Mouse (Mus musculus): ENCODE data around the gene Ly6g6f. TPM values are rescaled to one million over a fixed set of nuclear protein-coding genes. Genes with fewer than 3 reads are reported as not detected.

The Ly6g6f gene
- polyA plus RNA-seq, 1 experiment from 2014 or later = 0.68 TPM

DNA sequence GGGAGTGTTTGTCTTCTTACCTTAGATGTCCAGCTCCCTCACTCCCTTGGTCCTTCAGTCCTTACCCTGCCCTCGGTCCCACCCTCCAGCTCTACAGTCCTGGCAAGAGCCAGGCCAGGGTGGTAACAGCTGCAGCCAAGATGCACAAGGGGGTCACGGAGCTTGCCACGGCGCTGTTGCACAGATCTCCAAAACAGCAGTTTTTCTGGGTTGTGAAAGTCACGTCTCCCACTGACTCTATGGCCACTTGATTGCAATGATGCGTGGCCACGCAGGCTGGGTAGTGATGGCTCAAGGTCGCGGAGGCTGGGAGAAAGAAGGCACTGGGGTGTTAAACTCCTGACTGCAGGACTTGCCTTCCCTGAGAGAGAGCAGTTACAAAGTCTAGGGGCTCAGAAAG, 14.0 kb downstream of the Ly6g6f start:
- Histone ChIP-seq H3K9ac (no peak overlapping the region), H3K36me3 (no peaks in the 10 kb centered on the region), H3K27ac (replicated peaks) (no peak overlapping the region), H3K9me3 (no peaks in the 10 kb centered on the region), H3K27me3 (peaks cover 17% of the 10 kb centered on the region), H3K4me3 (no peak overlapping the region), H3K4me1 (replicated peaks) (0 out of 2 replicates have a peak, but pooled peaks cover 3% of the 10 kb centered on the region), H3K4me2 (no peak overlapping the region)
- no peak for ATAC-seq (ENCODE audit: low read depth)
- WGBS = 78% methylated on average over 9 of the region's 9 CpGs

DNA sequence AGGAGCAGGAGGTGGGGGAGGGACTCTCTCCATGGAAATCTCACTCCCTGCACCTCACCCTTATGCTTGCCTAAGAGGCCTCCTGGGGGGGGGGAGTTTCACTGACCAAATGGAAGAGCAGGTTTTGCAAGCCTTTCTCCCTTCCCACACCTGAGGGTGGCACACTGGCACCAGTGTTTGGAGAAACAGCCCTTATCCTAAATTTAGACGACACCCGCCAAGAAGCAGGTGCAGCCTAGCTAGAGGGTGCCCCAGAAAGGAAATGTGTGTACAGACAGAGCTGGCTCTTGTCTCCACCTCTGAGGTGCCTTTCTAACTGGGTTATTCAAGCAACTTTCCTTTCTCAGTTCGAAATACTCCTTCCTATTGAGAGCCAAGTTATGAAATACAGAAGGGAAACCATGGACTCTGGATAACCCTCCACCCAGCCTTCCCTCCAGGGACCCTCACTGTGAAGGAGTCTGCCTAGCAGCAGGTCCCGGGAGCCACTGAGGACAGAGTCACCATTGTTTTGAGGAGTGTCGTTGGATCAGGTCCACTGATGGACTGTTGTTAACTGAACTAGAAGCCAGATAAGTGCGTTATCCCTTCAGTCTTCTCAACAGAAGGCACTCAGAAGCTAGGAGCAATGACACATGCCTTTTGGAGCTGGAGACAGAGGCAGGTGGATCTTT, 14.7 kb downstream of the Ly6g6f start:
- no peak overlapping the region for H3K9ac ChIP-seq
- ATAC-seq (ENCODE audit: low read depth) = no peak
- H3K36me3 ChIP-seq = no peaks in the 10 kb centered on the region
- 67% methylated on average over 6 of the region's 6 CpGs for WGBS
- H3K27ac ChIP-seq (replicated peaks) = no peak overlapping the region
- no peaks in the 10 kb centered on the region for H3K9me3 ChIP-seq
- H3K27me3 ChIP-seq = peaks cover 24% of the 10 kb centered on the region
- H3K4me3 ChIP-seq = no peak overlapping the region
- 0 out of 2 replicates have a peak, but pooled peaks cover 4% of the 10 kb centered on the region for H3K4me1 ChIP-seq (replicated peaks)
- no peak overlapping the region for H3K4me2 ChIP-seq

DNA sequence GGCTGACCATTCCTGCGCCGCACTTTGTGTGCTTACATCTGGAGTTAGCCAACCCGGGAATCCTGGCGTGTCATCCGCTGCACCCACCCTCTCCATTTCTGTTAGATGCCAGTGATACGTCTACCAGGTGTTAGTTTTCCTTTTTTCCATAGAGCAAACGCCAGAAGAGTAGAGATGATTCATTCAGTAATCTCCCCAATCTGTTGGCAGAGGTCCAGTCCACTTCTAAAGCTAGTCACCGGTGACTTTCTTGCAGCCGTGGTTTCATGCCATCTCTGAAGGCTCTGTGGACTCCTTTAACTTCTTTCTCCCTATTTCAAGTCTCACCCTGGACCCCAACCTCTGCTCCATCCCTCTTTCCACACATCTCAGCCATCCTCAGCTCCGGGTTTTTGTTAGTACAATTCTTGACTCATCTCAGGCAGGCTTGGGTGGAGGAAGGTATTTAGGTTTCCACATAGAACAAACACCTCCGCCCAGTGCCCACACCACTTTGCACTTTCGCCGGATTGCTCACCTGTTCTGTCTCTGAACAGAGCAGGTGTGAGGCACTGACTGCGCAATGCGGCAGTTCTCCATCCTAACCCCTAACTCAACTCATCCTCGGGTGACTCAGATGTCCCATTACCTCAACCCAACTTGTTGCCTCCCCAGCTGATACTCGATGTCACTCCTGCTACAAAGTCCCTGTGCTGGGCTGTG, 17.0 kb downstream of the Ly6g6f start:
- H3K9me3 ChIP-seq = no peaks in the 10 kb centered on the region
- 87% methylated on average over 17 of the region's 17 CpGs for WGBS
- no peak overlapping the region for H3K4me2 ChIP-seq
- H3K4me3 ChIP-seq = no peak overlapping the region
- H3K27ac ChIP-seq (replicated peaks) = no peak overlapping the region
- H3K36me3 ChIP-seq = peaks cover 3% of the 10 kb centered on the region; the same call in 1 of the 2 replicates
- H3K27me3 ChIP-seq = peaks cover 47% of the 10 kb centered on the region
- H3K4me1 ChIP-seq (replicated peaks) = peaks cover 17% of the 10 kb centered on the region
- ATAC-seq (ENCODE audit: low read depth) = no peak
- H3K9ac ChIP-seq = no peak overlapping the region

DNA sequence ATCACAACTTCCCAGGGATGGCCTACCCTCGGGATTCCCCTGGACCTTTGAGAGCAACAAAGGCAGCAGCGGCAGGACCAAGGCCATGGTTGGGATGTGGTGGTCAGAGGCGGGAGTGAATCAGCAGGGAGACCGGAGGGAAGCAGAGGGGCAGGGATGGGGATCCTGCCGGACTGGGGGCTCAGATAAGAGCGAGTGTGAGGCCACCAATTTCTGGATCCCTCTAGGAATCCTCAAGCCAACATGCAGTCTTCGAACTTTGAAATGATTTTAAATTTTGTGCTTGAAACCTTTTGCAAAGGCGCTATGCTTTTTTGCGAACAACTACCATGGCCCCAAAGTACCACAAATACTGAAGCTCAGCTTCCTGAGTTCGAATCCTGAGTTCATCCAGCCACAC, 19.3 kb downstream of the Ly6g6f start, which contains the start of gene Mpig6b:
Gene Mpig6b, minus strand, starts transcription at position 101 of the 400 bp plus-strand sequence.
- H3K27ac ChIP-seq (replicated peaks) = no peak within 1 kb of the TSS
- peak within 1 kb of the TSS; percentile 59 for H3K9ac ChIP-seq
- H3K9me3 ChIP-seq = no peaks in the 10 kb centered on the region
- H3K36me3 ChIP-seq = peaks cover 19% of the 10 kb centered on the region
- H3K4me1 ChIP-seq (replicated peaks) = peaks cover 20% of the 10 kb centered on the region
- H3K27me3 ChIP-seq = peaks cover 54% of the 10 kb centered on the region
- H3K4me3 ChIP-seq = peak within 1 kb of the TSS; percentile 28
- no peak for ATAC-seq (ENCODE audit: low read depth)
- WGBS = 46% methylated on average over 10 of the region's 10 CpGs
- H3K4me2 ChIP-seq = peak within 1 kb of the TSS; percentile 55

DNA sequence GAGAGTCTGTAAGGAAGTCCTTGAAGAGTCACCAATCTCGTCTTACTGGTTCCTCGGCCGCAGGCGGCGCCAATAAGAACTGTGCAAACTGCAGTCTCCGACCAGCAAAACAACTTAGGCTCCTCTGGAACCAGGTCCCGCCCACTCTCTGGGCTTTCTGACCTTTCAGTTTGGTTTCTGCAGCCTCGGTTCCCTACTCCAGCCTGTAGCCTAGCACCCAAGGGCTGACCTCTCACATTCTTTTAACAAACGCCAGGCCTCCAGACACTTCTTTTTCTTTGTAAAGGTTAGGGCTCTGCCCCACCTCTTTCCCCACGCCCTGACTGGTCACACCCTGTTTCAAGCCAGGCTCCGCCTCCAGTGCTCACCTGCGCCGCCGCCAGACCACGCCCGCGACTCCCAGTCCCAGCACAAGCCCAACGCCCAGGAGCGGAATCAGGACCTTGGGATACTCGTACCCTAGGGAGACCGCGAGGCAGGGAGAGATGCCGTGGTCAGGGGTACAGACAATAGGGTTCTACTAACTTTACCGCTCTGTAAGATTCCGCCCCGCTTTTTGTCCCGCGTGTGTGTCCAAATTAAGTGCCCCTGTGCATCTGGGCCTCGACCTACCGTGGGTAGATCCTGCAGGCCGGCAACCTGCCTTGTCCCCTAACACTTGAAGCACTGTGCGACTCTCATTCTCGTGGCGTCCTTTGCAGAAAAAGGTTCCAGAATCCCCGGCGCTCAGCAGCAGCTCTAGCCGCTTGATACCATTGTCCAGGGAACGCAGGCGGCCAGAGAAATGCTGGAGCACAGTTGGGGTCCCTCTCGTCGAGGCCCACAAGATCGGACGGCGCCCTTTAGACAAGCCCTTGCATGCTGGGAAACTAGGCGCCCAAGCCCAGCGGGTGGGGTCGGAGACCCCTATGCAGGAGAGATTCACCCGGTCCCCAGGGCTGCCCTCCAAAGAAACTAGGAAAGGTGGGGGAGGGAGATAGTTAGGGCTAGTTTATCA, 20.2 kb downstream of the Ly6g6f start, which contains the start of gene Ly6g6c:
Gene Ly6g6c, plus strand, starts transcription at position 438 of the 997 bp plus-strand sequence.
- Histone ChIP-seq H3K4me1 (replicated peaks) (peaks cover 28% of the 10 kb centered on the region), H3K27me3 (peaks cover 54% of the 10 kb centered on the region), H3K4me2 (peak within 1 kb of the TSS; percentile 55), H3K9me3 (no peaks in the 10 kb centered on the region), H3K27ac (replicated peaks) (no peak within 1 kb of the TSS), H3K4me3 (peak within 1 kb of the TSS; percentile 28), H3K36me3 (peaks cover 26% of the 10 kb centered on the region), H3K9ac (peak within 1 kb of the TSS; percentile 59)
- WGBS = under 1% methylated on average over 48 of the region's 48 CpGs
- no peak for ATAC-seq (ENCODE audit: low read depth)

DNA sequence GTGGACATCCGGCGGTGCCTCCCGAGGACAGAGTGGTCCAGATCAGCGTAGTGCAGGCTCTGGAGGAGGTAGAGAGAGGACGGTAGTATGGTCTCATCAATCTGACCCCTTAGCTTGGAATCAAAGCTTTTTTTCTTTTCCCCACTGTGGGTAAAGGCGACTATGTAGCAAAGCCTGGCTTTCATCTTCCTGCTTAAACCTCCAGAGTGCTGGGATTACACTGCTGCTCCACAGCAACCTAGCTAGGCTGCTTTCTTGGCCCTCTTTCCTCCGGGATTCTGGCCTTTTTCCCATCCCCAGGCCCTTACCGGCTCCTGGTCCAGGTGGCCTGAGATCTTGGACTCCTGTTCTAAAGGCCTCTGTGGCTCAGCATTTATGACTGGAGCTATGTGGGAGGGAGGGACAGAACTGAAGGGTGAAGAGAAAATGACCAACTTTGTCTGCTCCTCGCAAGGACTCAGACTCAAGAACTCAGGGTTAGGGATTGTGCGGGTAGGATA, 21.0 kb downstream of the Ly6g6f start:
- Histone ChIP-seq H3K4me2 (peak overlapping the region; percentile 55), H3K27me3 (peaks cover 54% of the 10 kb centered on the region), H3K9ac (peak overlapping the region; percentile 59; the same call in 1 of the 2 replicates), H3K4me3 (0 out of 2 replicates have a peak overlapping the region, but pooled peaks have one; percentile 28), H3K4me1 (replicated peaks) (peaks cover 35% of the 10 kb centered on the region), H3K27ac (replicated peaks) (no peak overlapping the region), H3K9me3 (no peaks in the 10 kb centered on the region), H3K36me3 (peaks cover 26% of the 10 kb centered on the region)
- ATAC-seq (ENCODE audit: low read depth) = no peak
- WGBS = 23% methylated on average over 10 of the region's 10 CpGs

DNA sequence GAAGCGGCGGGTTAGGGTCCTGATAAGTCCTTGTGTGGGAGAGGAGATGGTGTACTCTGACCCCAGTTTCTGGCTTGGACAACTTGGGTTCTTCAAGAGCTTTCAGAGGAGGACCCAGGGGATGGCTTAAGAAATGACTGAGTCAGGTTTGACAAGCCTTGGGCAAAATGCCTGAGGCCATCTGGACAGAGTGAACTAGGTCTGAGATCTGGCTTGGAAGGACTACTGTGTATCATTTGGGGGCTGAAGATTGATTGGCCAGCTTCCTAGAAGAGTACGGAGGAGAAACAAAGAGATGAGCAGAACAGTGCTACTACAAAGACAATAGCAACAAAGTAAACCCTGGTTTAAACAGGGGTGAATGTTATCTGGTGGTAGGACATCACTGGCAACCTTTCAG, 21.9 kb downstream of the Ly6g6f start:
- WGBS = 87% methylated on average over 3 of the region's 3 CpGs
- Histone ChIP-seq H3K9ac (no peak overlapping the region), H3K27me3 (peaks cover 54% of the 10 kb centered on the region), H3K4me3 (no peak overlapping the region), H3K36me3 (peaks cover 26% of the 10 kb centered on the region), H3K27ac (replicated peaks) (no peak overlapping the region), H3K4me1 (replicated peaks) (peaks cover 39% of the 10 kb centered on the region), H3K4me2 (no peak overlapping the region), H3K9me3 (no peaks in the 10 kb centered on the region)
- ATAC-seq (ENCODE audit: low read depth) = no peak

DNA sequence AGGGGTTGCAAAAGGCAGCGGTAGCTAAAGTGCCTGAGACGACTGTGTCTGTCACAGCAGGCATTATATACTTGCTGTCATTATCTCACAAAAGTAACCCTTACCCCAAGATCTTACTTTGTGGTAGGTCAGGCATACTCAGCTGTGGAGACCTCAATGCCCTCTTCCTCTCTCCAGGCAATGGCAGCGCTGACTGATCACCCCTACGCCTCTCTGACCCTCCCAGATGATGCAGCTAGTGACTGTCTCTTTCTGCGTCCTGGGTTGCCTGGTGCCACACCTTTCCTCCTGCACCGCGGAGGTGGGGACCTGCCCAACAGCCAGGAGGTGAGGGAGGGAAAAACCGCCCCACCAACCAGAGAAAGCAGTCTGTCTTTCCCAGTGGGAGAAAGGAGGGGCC, 24.1 kb downstream of the Ly6g6f start:
- peaks cover 27% of the 10 kb centered on the region for H3K36me3 ChIP-seq
- ATAC-seq (ENCODE audit: low read depth) = no peak
- H3K4me1 ChIP-seq (replicated peaks) = peaks cover 43% of the 10 kb centered on the region
- H3K4me3 ChIP-seq = no peak overlapping the region
- H3K4me2 ChIP-seq = no peak overlapping the region
- H3K27me3 ChIP-seq = peaks cover 36% of the 10 kb centered on the region
- no peak overlapping the region for H3K9ac ChIP-seq
- 78% methylated on average over 8 of the region's 8 CpGs for WGBS
- no peak overlapping the region for H3K27ac ChIP-seq (replicated peaks)
- no peaks in the 10 kb centered on the region for H3K9me3 ChIP-seq

DNA sequence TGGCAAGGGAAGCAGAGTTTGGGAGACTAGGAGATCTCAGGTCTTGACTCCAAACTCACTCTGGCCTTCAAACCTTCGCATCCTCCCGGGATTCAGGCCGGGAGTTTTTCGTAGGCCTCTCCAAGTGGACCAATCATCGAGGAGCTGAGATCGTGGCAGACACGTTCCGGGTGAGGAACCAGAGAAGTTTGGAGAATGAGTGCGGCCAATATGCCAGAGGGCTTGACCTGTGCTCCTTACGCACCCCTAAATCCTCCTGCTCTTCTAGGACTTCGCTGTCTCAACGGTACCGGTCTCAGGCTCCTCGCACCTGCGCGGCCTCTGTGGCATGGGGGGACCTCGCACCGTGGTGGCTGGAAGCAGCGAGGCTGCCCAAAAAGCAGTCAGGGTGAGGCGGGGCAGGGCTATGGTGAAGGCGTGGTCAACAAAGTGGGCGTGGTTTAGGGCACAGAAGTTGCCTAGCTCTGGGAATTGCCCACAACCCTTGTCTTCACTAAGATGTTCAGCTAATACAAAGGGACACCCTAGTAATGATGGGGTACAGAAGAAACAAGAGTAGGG, 24.6 kb downstream of the Ly6g6f start:
- peak overlapping the region; percentile 94 for H3K4me2 ChIP-seq
- peak overlapping the region; percentile 79 for H3K4me3 ChIP-seq
- peaks cover 43% of the 10 kb centered on the region for H3K4me1 ChIP-seq (replicated peaks)
- H3K9me3 ChIP-seq = no peaks in the 10 kb centered on the region
- WGBS = 52% methylated on average over 22 of the region's 22 CpGs
- ATAC-seq (ENCODE audit: low read depth) = no peak
- H3K27me3 ChIP-seq = peaks cover 31% of the 10 kb centered on the region
- peaks cover 32% of the 10 kb centered on the region for H3K36me3 ChIP-seq
- no peak overlapping the region for H3K27ac ChIP-seq (replicated peaks)
- H3K9ac ChIP-seq = peak overlapping the region; percentile 87

DNA sequence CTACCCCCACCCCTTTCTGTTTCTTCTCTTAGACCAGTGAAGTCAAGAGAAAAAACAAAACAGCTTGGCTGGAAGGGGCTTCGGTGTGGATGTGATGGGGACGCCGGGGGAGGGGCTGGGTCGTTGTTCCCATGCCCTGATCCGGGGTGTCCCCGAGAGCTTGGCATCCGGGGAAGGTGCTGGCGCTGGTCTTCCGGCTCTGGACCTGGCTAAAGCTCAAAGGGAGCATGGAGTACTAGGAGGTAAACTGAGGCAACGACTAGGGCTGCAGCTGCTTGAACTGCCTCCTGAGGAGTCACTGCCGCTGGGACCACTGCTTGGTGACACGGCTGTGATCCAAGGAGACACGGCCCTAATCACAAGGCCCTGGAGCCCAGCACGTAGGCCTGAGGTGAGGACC, 25.3 kb downstream of the Ly6g6f start:
- Histone ChIP-seq H3K27ac (replicated peaks) (no peak overlapping the region), H3K4me3 (peak overlapping the region; percentile 79), H3K4me2 (peak overlapping the region; percentile 94), H3K36me3 (peaks cover 36% of the 10 kb centered on the region), H3K4me1 (replicated peaks) (peaks cover 37% of the 10 kb centered on the region), H3K27me3 (peaks cover 24% of the 10 kb centered on the region), H3K9ac (peak overlapping the region; percentile 87), H3K9me3 (no peaks in the 10 kb centered on the region)
- WGBS = 29% methylated on average over 14 of the region's 14 CpGs
- no peak for ATAC-seq (ENCODE audit: low read depth)

All from neural tube, embryonic 13.5 days (tissue).